Mouse (Mus musculus) small intestine, adult 2 months (tissue): ENCODE measurements around the gene Arnt. TPM values are rescaled to one million over a fixed set of nuclear protein-coding genes. Genes with fewer than 3 reads are reported as not detected.

Source experiments
- H3K27ac ChIP-seq: fragments of 200-500 bp; 2 replicates; pipeline ENCODE4 v1.5.1; 2012; ENCODE audit warnings: low read depth, low read length, control low read depth, inconsistent platforms; ENCODE audit not compliant: insufficient read depth
- H3K27me3 ChIP-seq: fragments of 200-500 bp; 2 replicates; pipeline ENCODE4 v1.6.1; 2012; ENCODE audit warnings: mild to moderate bottlenecking, moderate library complexity, low read length, inconsistent platforms; ENCODE audit not compliant: control insufficient read depth, insufficient read depth
- H3K36me3 ChIP-seq: fragments of 200-500 bp; 2 replicates; pipeline ENCODE4 v1.6.1; 2012; ENCODE audit warnings: mild to moderate bottlenecking, low read length, control low read depth, inconsistent platforms; ENCODE audit not compliant: control insufficient read depth, insufficient read depth
- H3K4me1 ChIP-seq: fragments of 200-500 bp; 2 replicates; pipeline ENCODE4 v1.6.1; 2012; ENCODE audit warnings: low read length, inconsistent platforms, mixed read lengths; ENCODE audit not compliant: control insufficient read depth, insufficient read depth, insufficient read length
- H3K4me3 ChIP-seq: fragments of 200-500 bp; 2 replicates; pipeline ENCODE4 v1.5.1; 2012; ENCODE audit warnings: low read depth, mild to moderate bottlenecking, control low read depth, inconsistent platforms, low read length, moderate library complexity
- CTCF ChIP-seq: fragments of 200-500 bp; IDR thresholded peaks from 2 replicates; pipeline ENCODE4 v1.5.1; 2012; ENCODE audit warnings: low read depth, mild to moderate bottlenecking, control low read depth, inconsistent platforms, low read length, moderate library complexity, mixed read lengths; ENCODE audit not compliant: insufficient replicate concordance, insufficient read length; ENCODE audit errors: extremely low read depth
- POLR2A ChIP-seq: fragments of 200-500 bp; IDR thresholded peaks from 2 replicates; pipeline ENCODE4 v1.6.1; 2012; ENCODE audit warnings: low read depth, mild to moderate bottlenecking, control low read depth, inconsistent platforms, low read length, moderate library complexity
- WGBS: fragments of 180-500 bp; shearing (Covaris S2); methylation state at CpG from one replicate; pipeline ENCODE4 v1.1.7; 2018; 5-methylcytosine and 5-hydroxymethylcytosine counted together
- polyA plus RNA-seq: library from polyadenylated mRNA; depleted of rRNA; stranded (reverse); fragments of >200 nt; gene quantifications from 2 replicates; pipeline ENCODE4 v1.2.3, GENCODE M21; 2012

Arnt gene
- polyA plus RNA-seq, 1 experiment, result 29.5 TPM

- no peak for TF ChIP-seq POLR2A
- no peak for TF ChIP-seq CTCF
Observed at GRCm38 (mm10) chr3:95518891-95519290, 84.7 kb downstream of the Arnt start.

GRCm38 (mm10) chr3:95519315-95519714, 85.1 kb downstream of the Arnt start:
- Histone ChIP-seq H3K4me1 (peaks cover 18% of the 10 kb centered on the region), H3K36me3 (no peaks in the 10 kb centered on the region), H3K27me3 (no peaks in the 10 kb centered on the region), H3K4me3 (no peak overlapping the region), H3K27ac (no peak overlapping the region)
- WGBS, result 53% methylated on average over 2 of the region's 2 CpGs
- TF ChIP-seq CTCF, result no peak
- TF ChIP-seq POLR2A, result no peak

More at GRCm38 (mm10) chr3:95518891-95519290, 84.7 kb downstream of the Arnt start:
- H3K27me3 ChIP-seq, result no peaks in the 10 kb centered on the region
- H3K27ac ChIP-seq, result no peak overlapping the region
- 83% methylated on average over 7 of the region's 7 CpGs for WGBS
- H3K4me3 ChIP-seq, result no peak overlapping the region
- H3K36me3 ChIP-seq, result no peaks in the 10 kb centered on the region
- H3K4me1 ChIP-seq, result peaks cover 20% of the 10 kb centered on the region

- Histone ChIP-seq H3K27me3 (no peaks in the 10 kb centered on the region), H3K36me3 (no peaks in the 10 kb centered on the region), H3K4me1 (peaks cover 16% of the 10 kb centered on the region), H3K27ac (no peak overlapping the region), H3K4me3 (no peak overlapping the region)
- WGBS, result 87% methylated on average over 3 of the region's 3 CpGs
- TF ChIP-seq CTCF (no peak), POLR2A (no peak)
Observed at GRCm38 (mm10) chr3:95520100-95520499, 85.9 kb downstream of the Arnt start.

GRCm38 (mm10) chr3:95521168-95521567, 87.0 kb downstream of the Arnt start:
- H3K27ac ChIP-seq, result 0 out of 2 replicates have a peak overlapping the region, but pooled peaks have one; percentile 3
- TF ChIP-seq CTCF (no peak), POLR2A (no peak)
- H3K4me3 ChIP-seq, result no peak overlapping the region
- peaks cover 16% of the 10 kb centered on the region for H3K4me1 ChIP-seq
- no peaks in the 10 kb centered on the region for H3K27me3 ChIP-seq
- no peaks in the 10 kb centered on the region for H3K36me3 ChIP-seq
- 81% methylated on average over 10 of the region's 10 CpGs for WGBS

GRCm38 (mm10) chr3:95523662-95524061, 89.5 kb downstream of the Arnt start:
- Histone ChIP-seq H3K4me3 (no peak overlapping the region), H3K4me1 (peaks cover 17% of the 10 kb centered on the region), H3K27me3 (no peaks in the 10 kb centered on the region), H3K27ac (peak overlapping the region; percentile 83), H3K36me3 (peaks cover 1% of the 10 kb centered on the region; the same call in 1 of the 2 replicates)
- TF ChIP-seq POLR2A (no peak), CTCF (no peak)
- WGBS, result 39% methylated on average over 3 of the region's 3 CpGs

- peaks cover 15% of the 10 kb centered on the region for H3K4me1 ChIP-seq
- TF ChIP-seq POLR2A (no peak), CTCF (no peak)
- peak overlapping the region; percentile 83 for H3K27ac ChIP-seq
- peaks cover 1% of the 10 kb centered on the region; the same call in 1 of the 2 replicates for H3K36me3 ChIP-seq
- H3K27me3 ChIP-seq, result no peaks in the 10 kb centered on the region
- peak overlapping the region; percentile 29 for H3K4me3 ChIP-seq
- WGBS, result 31% methylated on average over 2 of the region's 2 CpGs
Observed at GRCm38 (mm10) chr3:95524673-95525072, 90.5 kb downstream of the Arnt start.

- Histone ChIP-seq H3K27ac (peak overlapping the region; percentile 86; the same call in 1 of the 2 replicates), H3K4me3 (no peak overlapping the region), H3K36me3 (peaks cover 1% of the 10 kb centered on the region; the same call in 1 of the 2 replicates), H3K27me3 (no peaks in the 10 kb centered on the region), H3K4me1 (peaks cover 15% of the 10 kb centered on the region)
- TF ChIP-seq POLR2A (no peak), CTCF (no peak)
Observed at GRCm38 (mm10) chr3:95526111-95526510, 91.9 kb downstream of the Arnt start.
